Mouse (Mus musculus) kidney, adult 2 months (tissue): ENCODE data around the gene Rd3.

Experiments
- CTCF ChIP-seq: fragments of 200-500 bp; conservative IDR thresholded peaks from 2 replicates; pipeline ENCODE4 v1.5.1; 2011; ENCODE audit warnings: low read depth, mild to moderate bottlenecking, control low read depth, low read length, moderate library complexity, mixed read lengths; ENCODE audit not compliant: insufficient read depth, insufficient read length
- POLR2A ChIP-seq: fragments of 200-500 bp; IDR thresholded peaks from one replicate; pipeline ENCODE4 v1.6.1; 2011; ENCODE audit warnings: low read depth, low read length, control low read depth

GRCm38 (mm10) chr1:191946835-191947234 is 30.3 kb upstream of the Rd3 start:
- TF ChIP-seq CTCF: no peak
- TF ChIP-seq POLR2A: no peak
